Mouse (Mus musculus) ES-Bruce4 (cell line): Measurements from ENCODE around the gene Auts2. TPM values are rescaled to one million over a fixed set of nuclear protein-coding genes. Genes with fewer than 3 reads are reported as not detected.

ENCODE experiments used
- H3K27ac ChIP-seq: 2 replicates; pipeline ENCODE4 v1.5.1; 2012; ENCODE audit warnings: low read length, inconsistent platforms; ENCODE audit not compliant: insufficient read depth
- H3K27me3 ChIP-seq: 2 replicates; pipeline ENCODE4 v1.6.1; 2012; ENCODE audit warnings: mild to moderate bottlenecking, low read length, inconsistent platforms; ENCODE audit not compliant: control insufficient read depth, poor library complexity, insufficient read depth, severe bottlenecking
- H3K36me3 ChIP-seq: 2 replicates; pipeline ENCODE4 v1.6.1; 2012; ENCODE audit warnings: inconsistent platforms, mild to moderate bottlenecking, low read length, moderate library complexity; ENCODE audit not compliant: control insufficient read depth, poor library complexity, insufficient read depth, severe bottlenecking
- H3K4me1 ChIP-seq: one replicate; pipeline ENCODE4 v1.8.1; 2011; ENCODE audit warnings: low read length; ENCODE audit not compliant: control insufficient read depth, insufficient read depth
- H3K4me3 ChIP-seq: 2 replicates; pipeline ENCODE4 v1.5.1; 2011; ENCODE audit warnings: low read depth, mild to moderate bottlenecking, low read length
- H3K9ac ChIP-seq: 2 replicates; pipeline ENCODE4 v1.6.1; 2012; ENCODE audit warnings: low read depth, mild to moderate bottlenecking, inconsistent platforms; ENCODE audit not compliant: poor library complexity, severe bottlenecking
- H3K9me3 ChIP-seq: replicated peaks from 2 replicates; pipeline ENCODE4 v1.6.1; 2012; ENCODE audit warnings: mild to moderate bottlenecking, low read length, inconsistent platforms; ENCODE audit not compliant: control insufficient read depth, poor library complexity, insufficient read depth, severe bottlenecking
- CTCF ChIP-seq: IDR thresholded peaks from one replicate; pipeline ENCODE4 v1.8.1; 2011; ENCODE audit warnings: low read depth, low read length
- EP300 ChIP-seq: IDR thresholded peaks from 2 replicates; pipeline ENCODE4 v1.6.1; 2011; ENCODE audit warnings: low read depth, low read length; ENCODE audit not compliant: insufficient read depth
- POLR2A ChIP-seq: IDR thresholded peaks from one replicate; pipeline ENCODE4 v1.8.1; 2011; ENCODE audit warnings: low read length; ENCODE audit not compliant: insufficient read depth
- polyA plus RNA-seq: library from polyadenylated mRNA; stranded (reverse); fragments of >200 nt; gene quantifications from 2 replicates; pipeline ENCODE4 v1.2.4, GENCODE M21; 2011; ENCODE audit warnings: low read depth; ENCODE audit not compliant: missing spikeins, insufficient read depth, insufficient read length

The Auts2 gene
- polyA plus RNA-seq, 1 experiment = 23.4 TPM

- TF ChIP-seq POLR2A = no peak
- TF ChIP-seq CTCF = no peak
- TF ChIP-seq EP300 = no peak
- Histone ChIP-seq H3K36me3 (no peaks in the 10 kb centered on the region), H3K4me1 (peaks cover 10% of the 10 kb centered on the region), H3K4me3 (no peak overlapping the region), H3K27me3 (no peaks in the 10 kb centered on the region), H3K27ac (no peak overlapping the region), H3K9me3 (no peaks in the 10 kb centered on the region), H3K9ac (no peak overlapping the region)
Measured at GRCm38 (mm10) chr5:132400556-132400955, 142.6 kb downstream of the Auts2 start.

GRCm38 (mm10) chr5:132399486-132399885 is 143.7 kb downstream of the Auts2 start:
- H3K27me3 ChIP-seq = no peaks in the 10 kb centered on the region
- H3K36me3 ChIP-seq = no peaks in the 10 kb centered on the region
- TF ChIP-seq POLR2A (no peak), CTCF (no peak), EP300 (no peak)
- H3K27ac ChIP-seq = no peak overlapping the region
- no peak overlapping the region for H3K9ac ChIP-seq
- no peak overlapping the region for H3K4me3 ChIP-seq
- no peaks in the 10 kb centered on the region for H3K9me3 ChIP-seq
- peaks cover 10% of the 10 kb centered on the region for H3K4me1 ChIP-seq

- H3K9me3 ChIP-seq = no peaks in the 10 kb centered on the region
- no peak overlapping the region for H3K27ac ChIP-seq
- no peak for TF ChIP-seq EP300
- no peak for TF ChIP-seq POLR2A
- no peak for TF ChIP-seq CTCF
- H3K27me3 ChIP-seq = no peaks in the 10 kb centered on the region
- H3K36me3 ChIP-seq = no peaks in the 10 kb centered on the region
- H3K9ac ChIP-seq = no peak overlapping the region
- peaks cover 7% of the 10 kb centered on the region for H3K4me1 ChIP-seq
- H3K4me3 ChIP-seq = no peak overlapping the region
Measured at GRCm38 (mm10) chr5:132395922-132396321, 147.2 kb downstream of the Auts2 start.

GRCm38 (mm10) chr5:132394800-132395575 is 148.2 kb downstream of the Auts2 start:
- TF ChIP-seq EP300 = no peak
- no peak for TF ChIP-seq CTCF
- TF ChIP-seq POLR2A = no peak
- H3K4me3 ChIP-seq = no peak overlapping the region
- H3K27me3 ChIP-seq = no peaks in the 10 kb centered on the region
- no peak overlapping the region for H3K9ac ChIP-seq
- H3K4me1 ChIP-seq = peaks cover 4% of the 10 kb centered on the region
- H3K9me3 ChIP-seq = no peaks in the 10 kb centered on the region
- H3K27ac ChIP-seq = no peak overlapping the region
- no peaks in the 10 kb centered on the region for H3K36me3 ChIP-seq

- no peak overlapping the region for H3K27ac ChIP-seq
- no peak overlapping the region for H3K4me3 ChIP-seq
- H3K27me3 ChIP-seq = no peaks in the 10 kb centered on the region
- H3K9ac ChIP-seq = no peak overlapping the region
- H3K4me1 ChIP-seq = no peaks in the 10 kb centered on the region
- no peaks in the 10 kb centered on the region for H3K36me3 ChIP-seq
- TF ChIP-seq POLR2A (no peak), CTCF (no peak)
- no peaks in the 10 kb centered on the region for H3K9me3 ChIP-seq
Measured at GRCm38 (mm10) chr5:132391831-132392763, 151.0 kb downstream of the Auts2 start.
